Mouse (Mus musculus) regulatory T cell (primary cell): Measurements from ENCODE around the gene Wnt3a.

Source experiments
- in situ Hi-C: fragments of 300-600 bp; cut with MboI, MseI; formaldehyde crosslinking; loops from one replicate; pipeline ENCODE4 v1.15.1; 2025; ENCODE audit warnings: high pct_unique_total_duplicates

Wnt3a gene

GRCm38 (mm10) chr11:59263870-59264563 is 26.5 kb downstream of the Wnt3a start:
- in situ Hi-C loops: no loop called here

- in situ Hi-C loops: no loop called here
These were observed 28.2 kb downstream of the Wnt3a start for GRCm38 (mm10) chr11:59262308-59262707.

- in situ Hi-C loops: no loop called here
These were observed 29.7 kb downstream of the Wnt3a start for GRCm38 (mm10) chr11:59260706-59261493.

DNA sequence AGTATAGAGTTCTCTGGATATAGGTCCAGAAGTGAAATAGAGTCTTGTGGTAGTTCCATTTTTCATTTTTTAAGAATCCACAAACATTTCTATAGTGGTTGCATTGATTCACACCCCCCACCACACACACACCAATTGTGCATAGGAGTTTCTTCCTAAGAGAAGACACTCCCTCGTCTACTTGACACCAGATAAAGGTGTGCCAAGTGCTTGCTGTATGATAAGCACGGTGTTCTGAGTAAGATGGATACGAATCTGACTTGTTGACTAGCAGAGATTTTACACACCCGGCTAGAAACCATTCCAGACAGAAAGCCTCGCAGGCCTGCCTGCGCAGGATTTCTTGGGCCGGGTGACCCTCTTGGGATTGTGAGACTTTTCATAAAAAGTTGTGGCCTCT is 30.9 kb downstream of the Wnt3a start:
- in situ Hi-C loops: loop anchor here (10.0 kb wide), 1 partner anchor 225 kb away; no protein-coding TSS in a partner anchor

DNA sequence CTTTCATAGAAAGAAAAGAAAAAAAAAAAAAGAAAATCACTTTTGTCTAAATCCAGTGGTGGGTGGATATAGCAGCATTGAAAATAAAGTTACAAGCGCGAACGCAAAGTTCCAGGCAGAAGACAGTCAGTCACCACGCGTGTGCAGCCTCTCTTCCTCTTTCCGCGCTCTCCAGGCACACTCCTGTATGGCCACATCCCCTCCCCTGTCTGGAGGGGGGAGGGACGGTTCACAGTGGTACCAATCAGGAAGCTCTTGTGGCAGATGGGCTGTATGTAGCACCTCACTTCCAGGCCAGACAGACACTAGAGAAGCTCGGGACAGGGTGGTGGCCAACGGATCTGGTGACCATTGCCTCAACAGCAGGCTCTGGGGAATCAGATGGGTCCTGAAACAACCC is 42.5 kb downstream of the Wnt3a start:
- in situ Hi-C loops: loop anchor here (5.0 kb wide), 1 partner anchor 916 kb away; the partner anchor contains the start of genes Sh3bp5l and Zfp672

DNA sequence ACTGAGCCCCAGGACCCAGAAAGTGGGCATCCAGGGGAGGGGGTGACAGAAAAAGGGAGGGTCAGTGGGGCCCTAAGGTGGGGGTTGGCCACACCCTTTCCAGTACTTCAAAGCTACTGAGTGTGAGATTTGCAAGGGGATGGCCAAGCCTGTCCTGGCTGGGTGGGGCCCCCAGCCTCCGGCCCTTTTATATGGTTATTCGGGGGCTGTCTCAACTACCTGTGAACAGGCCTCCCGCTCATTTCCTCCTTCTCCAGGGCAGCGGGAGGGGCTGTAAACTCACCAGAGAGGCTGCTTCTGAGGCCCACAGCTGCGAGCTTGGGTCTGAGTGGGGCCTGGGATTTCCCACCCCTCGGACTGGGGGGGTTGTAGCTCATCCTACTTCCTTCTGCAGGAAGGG is 46.7 kb downstream of the Wnt3a start:
- in situ Hi-C loops: no loop called here

GRCm38 (mm10) chr11:59241841-59242240 is 48.7 kb downstream of the Wnt3a start:
- in situ Hi-C loops: no loop called here

GRCm38 (mm10) chr11:59239796-59240195 is 50.8 kb downstream of the Wnt3a start:
- in situ Hi-C loops: no loop called here

GRCm38 (mm10) chr11:59239428-59239785 is 51.1 kb downstream of the Wnt3a start:
- in situ Hi-C loops: no loop called here

GRCm38 (mm10) chr11:59238525-59239427 is 51.8 kb downstream of the Wnt3a start:
- in situ Hi-C loops: no loop called here

GRCm38 (mm10) chr11:59232797-59233196 is 57.8 kb downstream of the Wnt3a start:
- in situ Hi-C loops: loop anchor here (5.0 kb wide), 1 partner anchor 250 kb away; no protein-coding TSS in a partner anchor

DNA sequence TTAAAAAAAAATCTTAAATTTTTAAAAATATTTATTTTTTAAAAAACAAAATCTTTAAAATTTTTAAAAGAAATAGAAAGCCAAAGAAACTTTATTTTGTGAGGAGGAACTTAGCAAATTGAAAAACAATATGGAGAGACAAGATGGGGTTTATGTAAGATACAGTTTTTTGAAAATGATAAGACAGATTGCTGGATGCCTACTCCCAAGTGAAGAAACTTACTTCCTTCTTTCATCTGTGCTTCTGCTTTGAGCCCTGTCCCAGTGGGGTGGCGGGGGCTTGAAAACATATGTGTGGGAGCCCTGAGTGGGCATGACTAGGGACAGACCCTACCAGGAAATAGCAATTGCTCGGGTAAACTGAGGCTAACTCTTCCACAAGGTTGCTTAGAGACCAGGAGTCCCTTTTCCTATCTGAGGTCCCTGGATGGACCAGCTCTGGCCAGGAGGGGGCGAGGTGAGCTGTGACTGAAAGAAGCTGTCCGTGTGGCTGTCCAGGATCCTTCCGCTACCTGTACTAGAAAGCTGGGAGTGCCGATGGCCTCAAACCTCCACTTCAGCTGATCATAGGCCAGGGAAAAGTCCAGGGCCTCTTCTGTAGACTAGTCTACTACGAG is 60.3 kb downstream of the Wnt3a start:
- in situ Hi-C loops: loop anchor here (5.0 kb wide), 1 partner anchor 252 kb away; no protein-coding TSS in a partner anchor

GRCm38 (mm10) chr11:59228122-59228953 is 62.2 kb downstream of the Wnt3a start, which contains the start of gene Arf1:
Arf1 (minus strand) TSS chr11:59228270.
- in situ Hi-C loops: no loop called here

DNA sequence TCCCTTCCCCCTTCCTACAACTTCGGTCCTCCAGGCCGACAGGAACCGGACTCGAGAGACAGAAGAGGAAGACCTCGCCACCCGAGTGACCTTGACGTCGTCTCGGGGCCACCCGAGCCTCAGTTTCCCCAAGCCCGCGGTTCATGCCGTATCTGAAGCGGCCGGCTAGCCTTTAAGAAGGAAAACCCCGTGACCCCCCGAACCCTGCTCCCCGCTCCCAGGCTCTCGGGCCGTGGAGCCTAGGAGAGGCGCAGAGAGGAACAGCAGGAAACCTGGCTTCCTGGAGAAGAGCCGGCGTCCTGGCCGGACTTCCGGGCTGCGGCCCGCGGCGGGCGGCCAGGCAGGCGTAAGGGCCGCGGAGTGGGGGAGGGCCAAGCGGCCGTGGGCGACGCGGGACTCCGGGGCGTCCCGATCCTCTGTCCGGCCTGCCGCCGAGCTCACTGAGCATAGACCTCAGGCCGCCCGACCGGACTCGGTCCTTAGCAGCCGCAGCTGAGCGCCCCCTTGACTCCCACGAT is 62.9 kb downstream of the Wnt3a start:
- in situ Hi-C loops: no loop called here

DNA sequence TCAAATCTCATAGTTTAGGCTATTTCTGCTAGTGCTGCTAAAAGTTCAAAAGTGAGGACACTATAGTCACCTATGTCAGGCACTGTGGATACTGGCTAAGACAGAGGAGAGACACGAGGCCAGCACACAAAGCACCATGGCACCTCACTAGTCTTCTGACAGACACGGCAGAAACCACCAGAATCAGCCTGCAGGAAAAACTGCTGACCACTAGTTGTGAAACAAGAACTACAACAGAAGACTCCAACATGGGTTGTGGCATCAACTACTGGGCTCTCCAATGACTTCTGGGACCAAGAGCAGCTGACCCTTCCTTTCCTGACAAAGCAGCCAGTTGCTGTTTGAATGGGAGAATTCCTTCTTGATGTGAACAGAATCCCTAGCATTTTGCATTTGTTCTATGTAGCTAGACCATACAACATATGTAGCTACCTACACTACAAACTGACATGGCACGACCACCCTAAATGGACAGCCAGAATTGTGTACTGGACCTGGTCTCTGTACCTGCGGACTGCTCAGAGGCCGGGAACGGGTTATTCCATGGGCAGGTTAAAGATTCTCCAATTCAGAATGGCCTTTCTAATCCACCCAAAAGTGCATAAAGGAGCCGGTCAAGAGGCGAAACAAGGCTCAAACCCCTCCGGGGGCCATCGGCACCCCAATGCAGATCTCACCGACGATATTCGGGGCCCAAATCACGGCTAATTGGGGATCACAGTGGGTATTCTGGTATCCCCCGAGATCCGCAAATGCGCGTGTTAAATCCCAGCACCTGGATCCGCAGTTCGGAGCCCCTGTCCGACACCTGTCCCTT is 63.6 kb downstream of the Wnt3a start:
- in situ Hi-C loops: no loop called here

GRCm38 (mm10) chr11:59226251-59226650 is 64.3 kb downstream of the Wnt3a start:
- in situ Hi-C loops: no loop called here

DNA sequence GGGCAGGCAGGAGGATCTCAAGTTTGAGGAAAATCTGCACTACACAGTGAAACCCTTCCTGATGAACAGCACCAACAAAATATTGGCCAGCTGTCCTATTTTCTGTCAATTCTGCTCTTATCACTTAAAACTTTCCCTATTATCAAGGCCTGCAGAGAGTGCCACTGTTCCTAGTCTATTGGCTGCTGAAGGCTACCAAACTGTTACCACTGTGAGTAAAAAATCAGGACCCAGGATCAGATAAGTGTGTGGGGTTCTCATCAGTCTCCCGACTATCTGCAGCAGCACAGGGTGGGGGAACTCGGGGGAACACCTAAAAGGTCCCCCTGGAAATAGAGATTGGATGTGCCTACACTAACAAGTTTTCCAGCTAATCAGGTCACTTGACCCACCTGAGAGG is 65.4 kb downstream of the Wnt3a start:
- in situ Hi-C loops: no loop called here

- in situ Hi-C loops: loop anchor here (25.0 kb wide), 1 partner anchor 1562 kb away; no protein-coding TSS in a partner anchor
These were observed 66.1 kb downstream of the Wnt3a start for GRCm38 (mm10) chr11:59224470-59224869.

GRCm38 (mm10) chr11:59224025-59224424 is 66.5 kb downstream of the Wnt3a start:
- in situ Hi-C loops: loop anchor here (25.0 kb wide), 1 partner anchor 1562 kb away; no protein-coding TSS in a partner anchor
